24 mouse cellular contexts compared by ENCODE assay signal in genomic region chr9:32400212-32400611, GRCm38 (mm10). TPM values are rescaled to one million over a fixed set of nuclear protein-coding genes. Genes with fewer than 3 reads are reported as not detected.
A peak's percentile ranks its signal among the peaks of the same experiment; 100 is the strongest.
DNase-seq lines count a peak whose midpoint lies in the region; ATAC-seq lines count a peak whose summit lies in the region.
"Had no signal": no experiment of that assay in that cellular context is flagged by ENCODE, and none has a peak within 500 bp of the region (broad histone marks: within the 10 kb centered on the region; RNA-seq: fewer than 3 reads in every experiment).

No protein-coding gene starts in this region.

- H3K4me2 ChIP-seq in heart, embryonic 12.5 days: no peak overlapping the region
- H3K4me2 ChIP-seq in kidney, embryonic 15.5 days: no peak overlapping the region
- H3K4me2 ChIP-seq in liver, embryonic 16.5 days (ENCODE audit: low read depth, low read length): 0 out of 2 replicates have a peak overlapping the region, but pooled peaks have one; percentile 0
- H3K4me2 ChIP-seq: hindbrain, embryonic 12.5 days; limb, embryonic 13.5 days had no signal

- ATAC-seq in heart, embryonic 12.5 days (ENCODE audit: insufficient number of reproducible peaks, low FRiP score): no peak
- ATAC-seq in kidney, embryonic 15.5 days (replicated peaks; ENCODE audit: low FRiP score): no peak
- no peak for ATAC-seq in megakaryocyte, adult 5-6 weeks (ENCODE audit: poor library complexity, severe bottlenecking)
- peak; percentile 75 for ATAC-seq in liver, embryonic 16.5 days (ENCODE audit: low read depth)
- ATAC-seq: inflammation-experienced regulatory T-cells, adult 6 months; midbrain, embryonic 16.5 days had no signal

- H3K36me3 ChIP-seq in heart, embryonic 12.5 days: no peaks in the 10 kb centered on the region
- H3K36me3 ChIP-seq in kidney, embryonic 15.5 days: no peaks in the 10 kb centered on the region
- H3K36me3 ChIP-seq in megakaryocyte, embryonic 14.5 days (replicated peaks; ENCODE audit: low read length): peaks cover 3% of the 10 kb centered on the region
- H3K36me3 ChIP-seq in liver, embryonic 16.5 days (ENCODE audit: control insufficient read depth, insufficient read depth): no peaks in the 10 kb centered on the region
- H3K36me3 ChIP-seq: hindbrain, embryonic 12.5 days; limb, embryonic 13.5 days had no signal

- H3K27me3 ChIP-seq in heart, embryonic 12.5 days (replicated peaks): no peaks in the 10 kb centered on the region
- no peaks in the 10 kb centered on the region for H3K27me3 ChIP-seq in kidney, embryonic 15.5 days
- no peaks in the 10 kb centered on the region for H3K27me3 ChIP-seq in megakaryocyte, embryonic 14.5 days (replicated peaks)
- no peaks in the 10 kb centered on the region for H3K27me3 ChIP-seq in liver, embryonic 16.5 days (ENCODE audit: control insufficient read depth, insufficient read depth, low read depth, low read length)

- H3K27ac ChIP-seq in heart, embryonic 12.5 days (ENCODE audit: poor library complexity, severe bottlenecking): peak overlapping the region; percentile 37; the same call in 1 of the 2 replicates
- H3K27ac ChIP-seq in kidney, embryonic 15.5 days: peak overlapping the region; percentile 84
- peak overlapping the region; percentile 83 for H3K27ac ChIP-seq in liver, embryonic 16.5 days (ENCODE audit: low read length)
- H3K27ac ChIP-seq: hindbrain, embryonic 12.5 days; limb, embryonic 13.5 days had no signal

- H3K4me1 ChIP-seq in heart, embryonic 12.5 days (replicated peaks): peaks cover 17% of the 10 kb centered on the region
- H3K4me1 ChIP-seq in kidney, embryonic 15.5 days: peaks cover 19% of the 10 kb centered on the region
- peaks cover 94% of the 10 kb centered on the region for H3K4me1 ChIP-seq in megakaryocyte, embryonic 14.5 days
- peaks cover 4% of the 10 kb centered on the region; the same call in 1 of the 2 replicates for H3K4me1 ChIP-seq in liver, embryonic 16.5 days (ENCODE audit: control insufficient read depth, low read depth, low read length)
- H3K4me1 ChIP-seq: limb, embryonic 13.5 days had no signal

- DNase-seq in heart, adult 9 months (ENCODE audit: low spot score in 2 of 2): no peak
- DNase-seq in kidney, postnatal 36 days: no peak
- no peak for DNase-seq in cerebellum, adult 8-10 months
- DNase-seq: cerebellum, postnatal 14 days; gastrocnemius, postnatal 14 days; right cerebral cortex, adult 18-20 months had no signal

- no peak overlapping the region for H3K4me3 ChIP-seq in heart, embryonic 12.5 days
- no peak overlapping the region for H3K4me3 ChIP-seq in kidney, embryonic 15.5 days (replicated peaks)
- H3K4me3 ChIP-seq in megakaryocyte, embryonic 14.5 days (replicated peaks): peak overlapping the region; percentile 67
- H3K4me3 ChIP-seq in liver, embryonic 16.5 days (ENCODE audit: low read depth, low read length): no peak overlapping the region
- H3K4me3 ChIP-seq: hindbrain, embryonic 12.5 days; limb, embryonic 13.5 days had no signal

- no peak overlapping the region for H3K9ac ChIP-seq in heart, embryonic 12.5 days
- H3K9ac ChIP-seq in kidney, embryonic 15.5 days: no peak overlapping the region
- H3K9ac ChIP-seq in liver, embryonic 16.5 days (ENCODE audit: low read depth, low read length): no peak overlapping the region
- H3K9ac ChIP-seq: hindbrain, embryonic 12.5 days; limb, embryonic 13.5 days had no signal

- H3K9me3 ChIP-seq in heart, embryonic 12.5 days (replicated peaks): no peaks in the 10 kb centered on the region
- no peaks in the 10 kb centered on the region for H3K9me3 ChIP-seq in kidney, embryonic 15.5 days (replicated peaks)
- H3K9me3 ChIP-seq in megakaryocyte, embryonic 14.5 days: no peaks in the 10 kb centered on the region
- H3K9me3 ChIP-seq in liver, embryonic 16.5 days (replicated peaks; ENCODE audit: control insufficient read depth, low read length): no peaks in the 10 kb centered on the region
- H3K9me3 ChIP-seq: hindbrain, embryonic 12.5 days; limb, embryonic 13.5 days had no signal

- WGBS in heart, embryonic 12.5 days: 33% methylated on average over 2 of the region's 2 CpGs
- 33% methylated on average over 2 of the region's 2 CpGs for WGBS in kidney, embryonic 15.5 days
- WGBS in liver, embryonic 16.5 days (ENCODE audit: insufficient replicate concordance): 11% methylated on average over 2 of the region's 2 CpGs

RNA-seq across cellular contexts. Expression of gene Kcnj1, which starts 27.9 kb away (rescaled TPM):
- polyA plus RNA-seq in heart, embryonic 12.5 days (2016; fragmentation: Nextera tagmentation; extraction: Ambion mirVana): not detected in 2 replicates
- polyA plus RNA-seq in kidney, embryonic 15.5 days (2015; fragmentation: Nextera tagmentation; extraction: Ambion mirVana): 9.0 and 9.8 TPM in 2 replicates
- polyA plus RNA-seq in megakaryocyte, embryonic 14.5 days (2012; ENCODE audit: insufficient read depth, low replicate concordance): not detected in 2 replicates
- not detected in 2 replicates for total RNA-seq in megakaryocyte, adult 5-6 weeks (2015)
- total RNA-seq in megakaryocyte, adult 5-6 weeks (2017): not detected in 2 replicates
- polyA plus RNA-seq in liver, embryonic 16.5 days (2015; fragmentation: Nextera tagmentation; extraction: Ambion mirVana): not detected in 2 replicates
- total RNA-seq: adrenal gland, adult 2 months; gastrocnemius, postnatal 14 days; layer of hippocampus, postnatal 14 days; left cerebral cortex, postnatal 10 days; megakaryocyte progenitor cell, adult 5-6 weeks had no signal
- polyA plus RNA-seq: adrenal gland, adult 2 months; forebrain, embryonic 11.5 days; frontal cortex, adult 2 months; hindbrain, embryonic 12.5 days; inflammation-experienced regulatory T-cells, adult 6 months; limb, embryonic 13.5 days; midbrain, embryonic 16.5 days; small intestine, adult 2 months; stomach, embryonic 14.5 days; thymus, postnatal 0 days had no signal

RNA-seq across cellular contexts. Expression of gene Kcnj5, which starts 56.1 kb away (rescaled TPM):
- polyA plus RNA-seq in heart, embryonic 12.5 days (2016; fragmentation: Nextera tagmentation; extraction: Ambion mirVana): 24.8 and 29.4 TPM in 2 replicates
- polyA plus RNA-seq in kidney, embryonic 15.5 days (2015; fragmentation: Nextera tagmentation; extraction: Ambion mirVana): 1.7 and 1.8 TPM in 2 replicates
- 4.0 TPM in 1 of 2 replicates, not detected in the other for polyA plus RNA-seq in megakaryocyte, embryonic 14.5 days (2012; ENCODE audit: insufficient read depth, low replicate concordance)
- total RNA-seq in megakaryocyte, adult 5-6 weeks (2015): not detected in 2 replicates
- total RNA-seq in megakaryocyte, adult 5-6 weeks (2017): 0.07 TPM in 1 of 2 replicates, not detected in the other
- 1.6 and 1.7 TPM in 2 replicates for polyA plus RNA-seq in liver, embryonic 16.5 days (2015; fragmentation: Nextera tagmentation; extraction: Ambion mirVana)
- total RNA-seq: gastrocnemius, postnatal 14 days had no signal
- polyA plus RNA-seq: inflammation-experienced regulatory T-cells, adult 6 months; thymus, postnatal 0 days had no signal
